Mouse (Mus musculus) heart, postnatal 10 days (tissue): ENCODE data around the gene Meis1. TPM values are rescaled to one million over a fixed set of nuclear protein-coding genes. Genes with fewer than 3 reads are reported as not detected.
A peak's percentile ranks its signal among the peaks of the same experiment; 100 is the strongest.

Experiments used
- DNase-seq, 2 experiments: peaks; one replicate each; pipeline ENCODE4 v3.0.0; 2021
- intact Hi-C: fragments of 180-260 bp; cut with DNase I; formaldehyde crosslinking; loops from one replicate; pipeline ENCODE4 v1.15.1; 2025
- total RNA-seq, 2 experiments: library from RNA; stranded (reverse); gene quantifications; 2 replicates each; pipeline ENCODE4 v1.2.3; 2021

Meis1 gene
- total RNA-seq, 2 experiments from 2014 or later = 26.9 to 44.1 TPM

DNA sequence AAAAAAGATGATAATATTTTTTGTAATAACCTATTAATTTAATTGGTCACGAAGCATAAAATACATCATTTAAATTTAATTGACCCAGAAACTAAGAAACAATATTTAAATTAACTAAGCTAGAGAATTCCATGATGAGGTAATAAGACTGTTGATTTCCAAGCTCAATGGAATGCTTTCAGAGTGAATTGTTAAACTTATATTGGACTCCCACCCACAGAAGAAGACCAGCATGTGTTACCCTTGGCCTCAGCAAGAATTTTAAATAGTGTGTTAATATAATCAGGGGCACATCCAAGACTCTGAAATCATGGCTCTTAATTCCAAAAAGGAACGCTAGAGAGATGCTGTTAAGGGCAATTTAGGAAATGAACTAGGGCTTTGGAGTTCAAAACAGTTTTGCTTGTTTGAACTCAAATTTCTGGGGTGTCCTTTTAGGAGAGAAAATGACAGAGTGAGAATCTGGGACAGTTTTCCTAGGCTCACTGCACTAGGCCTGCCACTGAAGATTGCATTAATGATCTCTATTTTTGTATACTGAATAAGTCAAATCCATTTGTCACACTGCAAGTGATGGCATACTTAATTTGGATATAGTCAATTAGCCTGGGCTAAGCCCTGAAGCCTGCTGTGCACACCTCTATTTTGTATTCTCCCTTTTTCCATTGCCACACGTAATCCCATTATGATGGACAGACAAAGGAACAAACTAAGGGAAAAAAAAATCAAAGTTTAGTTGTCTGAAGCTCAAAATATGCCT lies 135.9 kb downstream of the Meis1 start:
- intact Hi-C loops = no loop called here
- no peak for DNase-seq

DNA sequence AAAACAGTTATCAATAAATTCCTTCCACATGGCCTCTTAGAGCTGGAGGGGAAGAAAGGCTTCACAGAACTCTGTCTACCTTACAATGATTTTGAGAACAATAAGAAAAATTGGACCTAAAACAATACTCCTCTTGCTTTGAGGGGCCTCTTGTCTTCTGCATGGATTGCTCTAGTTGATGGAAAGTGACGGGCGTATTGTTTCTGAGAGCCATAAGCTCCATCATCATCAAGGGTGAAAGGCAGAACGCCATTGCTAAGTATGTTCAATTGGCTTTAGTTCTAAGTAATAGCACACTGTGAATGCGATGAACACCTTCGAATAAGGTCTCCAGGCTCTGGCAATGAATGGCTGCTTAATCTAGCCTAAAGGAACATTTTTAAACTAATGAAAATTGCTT lies 136.5 kb downstream of the Meis1 start:
- DNase-seq = no peak
- intact Hi-C loops = no loop called here

DNA sequence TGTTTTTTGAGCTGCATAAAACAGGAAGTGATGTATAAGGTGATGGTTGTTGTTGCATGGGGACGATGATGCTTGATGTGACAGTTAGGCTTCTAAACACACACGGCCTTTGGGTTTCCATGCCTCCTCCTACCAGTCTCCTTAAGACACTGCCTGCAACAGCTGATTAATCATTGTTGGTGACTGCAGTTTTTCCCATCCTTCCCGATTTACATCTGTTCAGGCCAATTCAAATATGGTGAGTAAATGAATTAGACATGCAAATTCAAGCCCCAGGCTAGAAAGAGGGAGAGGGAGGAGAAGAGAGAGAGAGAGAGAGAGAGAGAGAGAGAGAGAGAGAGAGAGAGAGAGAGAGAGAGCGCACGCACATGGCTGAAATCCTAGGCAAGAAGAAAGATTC lies 138.0 kb downstream of the Meis1 start:
- intact Hi-C loops = no loop called here

DNA sequence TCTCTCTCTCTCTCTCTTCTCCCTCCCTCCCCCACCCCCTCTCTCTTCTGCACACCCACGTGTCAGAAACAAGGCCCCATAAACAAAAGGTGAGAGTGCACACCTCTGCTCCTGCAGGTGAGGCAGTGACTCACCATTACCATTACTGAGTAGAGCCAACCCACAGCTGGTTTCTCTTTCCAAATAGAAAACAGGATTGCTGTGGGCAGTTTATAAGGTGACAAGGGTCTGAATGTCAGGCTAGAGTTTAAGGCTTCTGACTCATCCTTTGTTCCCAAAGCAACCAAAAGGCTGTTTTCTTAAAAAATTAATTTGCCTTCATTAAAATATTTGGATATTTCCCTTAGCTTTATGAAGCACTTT lies 139.3 kb downstream of the Meis1 start:
- intact Hi-C loops = loop anchor here (5.0 to 10.0 kb wide), 5 partner anchors 78 to 1415 kb away; no protein-coding TSS in a partner anchor
- DNase-seq = no peak

More for the DNA sequence above, 138.0 kb downstream of the Meis1 start:
- no peak for DNase-seq

DNA sequence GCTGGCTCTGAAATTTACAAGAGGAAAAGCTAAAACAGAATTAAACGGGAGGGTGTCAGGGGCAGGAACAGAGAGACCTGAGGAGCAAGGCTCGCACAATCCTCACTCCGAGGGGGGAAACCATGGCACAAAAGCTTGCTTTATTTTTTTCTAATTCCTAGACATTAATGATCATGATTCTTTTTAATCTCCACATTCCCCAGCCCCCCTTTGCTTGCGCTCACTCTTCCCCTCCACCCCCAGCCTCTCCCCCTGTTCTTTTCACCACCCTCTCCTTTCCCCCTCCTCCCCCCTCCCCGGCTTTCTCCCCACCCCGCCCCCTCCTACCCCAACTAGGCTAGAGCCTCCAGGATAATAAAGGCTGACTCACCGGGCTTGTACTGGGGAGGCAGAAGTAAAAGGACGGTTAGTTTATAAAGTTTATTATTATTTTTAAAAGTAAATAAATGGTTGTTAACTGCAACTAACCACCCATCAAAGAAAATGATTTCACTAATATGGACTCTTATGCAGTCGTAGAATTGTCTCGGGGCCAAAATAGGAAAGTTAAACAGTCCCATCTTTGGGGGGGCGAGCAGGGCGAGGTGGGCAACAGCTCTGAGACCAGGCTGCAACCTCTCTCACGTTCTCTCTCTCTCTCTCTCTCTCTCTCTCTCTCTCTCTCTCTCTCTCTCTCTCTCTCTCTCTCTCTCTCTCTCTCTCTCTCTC lies 139.9 kb downstream of the Meis1 start:
- intact Hi-C loops = loop anchor here (1.0 to 10.0 kb wide), 6 partner anchors 78 to 1414 kb away; partner anchors contain the start of gene Meis1

DNA sequence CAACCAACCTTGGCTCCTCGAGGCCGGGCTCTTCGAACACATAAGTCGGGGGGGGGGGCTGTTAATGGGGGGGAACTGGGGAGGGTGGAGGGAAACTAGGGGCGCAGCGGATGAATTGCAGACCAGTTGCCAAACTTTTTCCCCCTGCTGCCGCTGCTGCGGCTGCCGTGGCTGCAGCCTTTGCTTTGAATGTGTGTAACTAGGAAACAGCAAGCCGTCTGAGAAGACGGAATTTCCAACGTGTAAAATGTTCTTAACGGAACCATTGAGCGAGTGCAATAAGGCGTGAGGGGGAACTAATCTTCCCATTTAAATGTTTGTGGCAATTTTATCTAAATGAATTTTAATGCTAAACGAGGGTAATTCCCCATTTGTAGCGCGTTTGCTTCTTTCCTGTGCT lies 140.8 kb downstream of the Meis1 start:
- peak; percentile 52 to 53 for DNase-seq
- intact Hi-C loops = loop anchor here (1.0 to 10.0 kb wide), 6 partner anchors 79 to 1413 kb away; partner anchors contain the start of gene Meis1

More for the DNA sequence above, 139.9 kb downstream of the Meis1 start:
- peak in 1 of 2 experiments; percentile 15 for DNase-seq

DNA sequence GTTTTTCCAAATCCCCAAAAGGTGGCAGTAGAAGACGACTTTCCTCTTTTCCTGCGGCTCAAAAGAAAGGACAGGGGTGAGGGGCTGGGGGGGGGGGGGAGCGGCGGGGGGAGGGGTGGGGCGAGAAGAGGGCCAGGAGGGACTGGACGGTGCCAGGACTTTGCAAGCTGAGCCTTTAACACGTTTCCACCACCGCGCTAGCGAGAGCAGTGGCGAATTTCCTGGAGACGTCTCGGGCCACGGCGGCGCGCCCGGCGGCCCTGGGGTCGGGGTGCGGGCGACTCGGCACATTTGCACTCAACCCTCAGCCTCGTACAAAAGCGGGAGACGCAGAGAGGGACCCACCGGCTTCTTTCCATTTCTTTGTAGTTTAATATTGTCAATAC lies 141.2 kb downstream of the Meis1 start:
- DNase-seq = peak; percentile 81 to 84
- intact Hi-C loops = loop anchor here (1.0 to 10.0 kb wide), 8 partner anchors 80 to 1413 kb away; partner anchors contain the start of gene Meis1

DNA sequence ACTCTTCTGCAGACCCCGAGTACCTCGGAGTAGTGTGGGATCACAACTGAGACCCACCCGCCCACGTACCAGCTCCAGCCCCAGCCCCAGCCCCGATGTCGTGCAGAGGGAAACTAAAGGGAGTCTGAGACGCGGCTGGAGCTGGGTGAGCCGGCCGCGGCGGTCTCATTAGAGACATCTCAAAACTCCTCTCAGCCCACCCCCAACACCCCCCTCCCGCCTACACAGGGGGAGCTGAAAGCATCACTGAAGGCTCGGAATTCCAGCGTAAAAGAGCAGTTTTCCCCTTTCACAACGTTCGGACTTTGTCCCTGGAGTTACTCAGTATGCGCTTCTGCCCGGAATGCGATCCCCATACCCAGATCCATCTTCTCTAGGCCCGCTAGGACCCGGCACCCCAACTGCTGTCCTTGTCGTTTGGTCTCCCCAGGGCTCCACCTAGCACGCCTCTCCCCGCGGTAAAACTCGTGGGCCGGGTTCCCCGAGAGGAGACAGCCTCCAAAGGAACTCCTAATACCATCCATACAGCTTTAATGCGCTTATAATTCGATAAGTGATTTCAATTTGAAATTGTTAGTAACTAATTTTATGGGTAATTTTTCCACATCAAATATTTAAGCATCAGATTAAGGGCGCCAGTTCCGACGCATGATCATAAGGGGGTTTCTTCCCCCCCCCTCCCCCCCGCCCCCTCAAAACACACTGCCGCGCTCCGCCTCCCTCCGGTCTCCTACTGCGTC lies 141.7 kb downstream of the Meis1 start:
- peak; percentile 53 to 55 for DNase-seq
- intact Hi-C loops = loop anchor here (1.0 to 10.0 kb wide), 7 partner anchors 80 to 1412 kb away; no protein-coding TSS in a partner anchor

DNA sequence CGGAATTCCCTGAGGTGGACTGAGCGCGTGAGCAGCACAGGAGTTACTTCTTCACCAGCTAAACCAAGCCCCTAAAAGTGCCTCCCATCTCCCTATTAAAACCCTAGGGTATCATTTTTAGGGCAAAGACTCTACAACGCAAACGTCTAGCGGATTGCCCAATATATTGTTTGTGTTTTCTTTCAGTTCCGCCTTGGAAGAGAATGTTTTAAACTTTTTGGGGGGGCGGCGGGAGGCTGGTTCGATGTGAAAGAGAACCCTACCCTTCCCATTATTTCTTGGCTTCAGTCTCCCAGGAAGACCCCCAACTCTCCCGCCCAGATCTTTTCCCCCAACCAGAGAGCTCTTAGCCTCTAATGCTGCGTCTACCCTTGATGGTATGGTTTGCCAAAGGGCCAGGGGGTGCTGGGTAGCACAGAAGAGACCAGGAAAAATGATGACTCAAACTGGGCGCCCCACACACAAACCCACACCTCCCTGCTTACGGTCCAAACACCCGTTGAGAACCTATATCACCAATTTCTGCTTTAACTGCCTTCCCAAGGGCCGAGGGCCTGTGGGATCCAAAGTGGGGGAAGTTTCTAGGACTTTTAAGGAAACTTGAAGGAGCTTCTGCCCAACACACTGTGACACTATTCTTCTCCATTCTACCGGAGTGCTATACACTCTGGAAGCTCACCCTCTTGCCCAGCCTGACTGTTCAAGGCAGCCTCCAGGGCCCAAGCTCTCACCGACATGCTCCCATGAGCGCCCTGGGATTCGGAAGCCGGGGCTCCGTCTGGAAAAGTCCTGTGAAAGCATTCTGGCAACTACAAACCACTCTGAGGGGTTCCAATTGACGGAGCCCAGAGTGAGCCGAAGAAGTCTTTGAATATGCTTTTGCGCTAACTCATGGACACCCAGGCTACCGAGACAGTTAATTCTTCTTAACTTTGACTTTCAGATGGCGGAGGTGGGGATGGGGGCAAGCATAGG lies 142.6 kb downstream of the Meis1 start:
- DNase-seq = peak in 1 of 2 experiments; percentile 40
- intact Hi-C loops = loop anchor here (5.0 to 10.0 kb wide), 5 partner anchors 81 to 1411 kb away; no protein-coding TSS in a partner anchor

DNA sequence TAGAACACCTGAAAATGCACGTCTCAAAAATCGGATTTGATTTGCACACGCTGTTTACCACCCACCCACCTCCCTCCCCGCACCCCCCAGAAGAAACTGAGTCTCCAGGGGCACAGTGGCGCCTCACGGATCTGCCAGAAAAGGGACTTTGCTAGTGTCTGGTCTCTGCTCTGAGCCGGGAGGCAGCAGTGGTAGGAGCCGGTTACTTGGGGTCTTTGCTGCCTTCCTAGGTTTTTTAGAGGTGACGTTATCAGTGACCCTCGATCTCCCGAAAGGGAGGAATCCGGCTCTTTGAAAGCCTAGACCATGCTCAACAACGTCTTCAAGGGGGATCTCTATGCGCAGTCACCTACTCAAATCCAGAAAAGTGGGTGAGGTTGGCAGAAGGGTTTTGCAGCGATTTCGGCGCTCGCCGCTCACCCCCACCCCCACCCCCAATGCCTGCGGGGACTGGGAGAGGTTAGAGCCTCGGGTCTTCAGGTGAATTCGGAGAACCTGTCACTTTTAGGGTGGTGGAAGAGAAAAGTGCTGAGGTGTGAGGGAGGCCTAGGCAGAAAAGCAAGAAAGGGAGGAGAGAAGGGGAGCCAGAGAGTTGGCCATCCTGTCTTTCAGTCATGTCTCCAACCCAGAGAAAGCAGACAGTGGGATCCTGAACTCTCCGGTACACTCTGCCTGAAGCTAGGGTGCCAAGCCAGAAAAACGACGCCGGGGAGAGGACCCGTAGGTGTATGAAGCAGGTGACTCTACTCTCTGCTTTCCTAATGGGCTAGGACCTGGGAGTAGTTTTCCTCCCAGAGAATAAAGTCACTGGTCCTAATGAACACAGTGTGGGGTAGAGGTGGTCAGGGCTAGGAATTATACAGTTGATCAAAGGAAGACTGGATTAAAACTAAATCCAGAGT lies 143.5 kb downstream of the Meis1 start:
- DNase-seq = peak in 1 of 2 experiments; percentile 22

DNA sequence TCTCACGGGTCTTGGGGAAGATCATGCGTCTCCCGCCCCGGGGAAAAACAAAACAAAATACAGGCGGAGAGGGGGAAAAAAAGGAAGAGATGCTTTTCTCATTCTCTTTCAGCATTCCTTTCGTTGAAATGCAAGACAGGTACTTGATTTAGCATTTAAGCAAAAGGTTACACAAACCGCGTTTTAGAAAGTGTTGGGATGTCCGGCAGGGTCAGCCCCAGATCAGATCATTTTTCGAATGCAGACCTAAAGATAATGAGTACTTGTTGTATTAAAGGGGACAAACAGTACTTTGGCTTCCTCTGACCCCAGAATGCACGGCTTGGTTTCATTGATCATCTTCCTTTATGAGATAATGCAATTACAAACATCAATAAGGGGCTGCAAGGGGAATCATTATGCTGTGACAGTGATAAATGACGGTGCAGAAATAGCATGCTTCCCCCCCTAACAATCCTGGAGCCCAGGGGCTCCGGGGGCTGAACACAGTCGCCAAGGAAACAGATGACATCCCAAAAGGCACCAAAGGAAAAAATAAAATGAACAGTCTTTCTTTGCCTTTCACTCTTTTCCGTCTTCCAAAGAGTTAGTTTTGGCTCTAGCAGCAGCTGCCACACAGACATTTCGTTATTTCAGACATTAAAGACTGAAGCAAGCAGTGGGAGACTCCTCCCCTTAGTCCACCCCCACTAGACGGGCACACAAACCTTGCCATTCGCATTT lies 144.3 kb downstream of the Meis1 start:
- peak in 1 of 2 experiments; percentile 21 for DNase-seq
- intact Hi-C loops = loop anchor here (5.0 to 10.0 kb wide), 6 partner anchors 670 to 1592 kb away; no protein-coding TSS in a partner anchor

More for the DNA sequence above, 143.5 kb downstream of the Meis1 start:
- intact Hi-C loops = loop anchor here (5.0 to 10.0 kb wide), 5 partner anchors 82 to 1410 kb away; no protein-coding TSS in a partner anchor

DNA sequence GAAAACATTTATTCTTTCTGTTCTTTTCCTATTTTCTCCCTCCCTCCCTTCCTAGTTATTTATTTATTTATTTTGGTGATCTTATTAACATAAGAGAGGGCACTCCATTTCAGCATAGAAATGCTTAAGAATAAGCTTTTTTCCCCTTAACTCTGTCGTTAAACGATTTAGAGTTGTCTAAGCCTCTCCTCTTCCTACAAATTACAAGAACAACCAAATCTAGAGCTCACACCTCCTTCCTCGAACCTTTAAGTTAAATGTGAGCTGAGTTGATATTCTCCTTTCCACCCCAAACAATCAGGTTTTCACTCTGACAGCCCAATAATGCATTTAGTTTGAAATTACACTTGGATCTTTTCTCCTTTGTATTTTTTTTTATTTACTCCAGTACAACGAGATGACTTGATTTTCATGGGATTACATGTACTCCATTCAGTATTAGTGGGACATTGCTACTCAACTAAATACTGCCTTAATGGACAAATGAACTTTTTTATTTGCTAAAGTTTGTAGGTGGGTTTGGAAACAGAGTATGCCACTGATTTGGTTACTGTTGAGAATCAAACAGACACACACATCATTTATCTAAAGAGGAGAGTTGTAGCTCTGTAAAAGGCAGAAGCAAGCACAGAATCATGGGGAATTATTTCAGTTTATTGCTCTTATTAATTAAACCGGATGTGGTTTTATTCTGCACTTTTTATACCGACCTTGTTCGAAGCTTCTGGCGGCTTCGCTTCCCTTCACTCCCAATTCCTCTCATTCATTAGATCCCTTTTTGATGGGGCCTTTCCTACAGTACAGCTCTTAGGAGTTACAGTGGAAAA lies 145.1 kb downstream of the Meis1 start:
- DNase-seq = peak in 1 of 2 experiments; percentile 31
- intact Hi-C loops = loop anchor here (5.0 to 10.0 kb wide), 6 partner anchors 671 to 1591 kb away; no protein-coding TSS in a partner anchor

DNA sequence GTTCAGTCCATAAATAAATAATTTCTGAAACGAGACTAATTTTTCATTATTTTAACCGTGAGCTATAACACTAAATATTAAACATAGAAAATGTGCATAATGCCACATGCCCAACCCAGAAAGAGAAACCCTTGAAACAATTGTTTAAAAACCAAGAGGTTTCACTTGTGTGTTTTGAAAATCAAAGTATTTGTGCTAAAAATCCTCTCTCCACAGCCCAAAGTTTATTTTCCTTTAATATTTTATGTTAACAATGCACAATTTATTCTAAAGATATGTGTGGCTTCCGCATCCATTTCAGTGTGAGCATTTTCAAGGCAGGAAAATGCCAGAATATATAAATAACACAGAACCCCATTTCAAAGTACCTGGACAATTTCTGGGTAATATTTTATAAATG lies 146.0 kb downstream of the Meis1 start:
- intact Hi-C loops = loop anchor here (5.0 to 10.0 kb wide), 6 partner anchors 672 to 1590 kb away; no protein-coding TSS in a partner anchor
- DNase-seq = no peak

DNA sequence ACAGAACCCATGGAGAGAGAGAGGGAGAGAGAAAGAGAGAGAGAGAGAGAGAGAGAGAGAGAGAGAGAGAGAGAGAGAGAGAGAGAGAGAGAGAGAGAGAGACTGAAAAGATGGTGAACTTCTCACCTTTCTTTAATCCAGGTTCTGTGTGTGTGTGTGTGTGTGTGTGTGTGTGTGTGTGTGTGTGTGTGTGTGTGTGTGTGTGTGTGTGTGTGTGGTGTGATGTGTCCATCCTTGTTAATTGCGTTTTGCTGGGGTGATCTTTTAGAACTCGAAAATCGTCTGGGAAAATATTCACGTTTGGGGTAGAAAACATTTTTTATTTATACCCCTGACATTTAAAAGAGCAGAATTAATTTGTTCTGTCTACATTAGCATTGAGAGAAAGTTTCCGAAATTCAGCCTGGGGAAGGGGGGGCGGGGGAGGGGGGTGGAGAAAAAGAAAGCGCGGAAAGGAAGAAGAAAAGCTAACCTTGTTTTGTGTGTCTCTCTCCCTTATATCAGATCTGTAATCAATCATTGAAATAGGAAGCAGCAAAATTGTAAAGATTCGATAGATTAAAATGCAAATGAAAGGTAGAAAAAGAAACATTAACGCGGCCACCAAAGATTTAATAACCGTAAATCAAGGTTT lies 146.6 kb downstream of the Meis1 start:
- intact Hi-C loops = loop anchor here (5.0 to 10.0 kb wide), 6 partner anchors 673 to 1590 kb away; no protein-coding TSS in a partner anchor

DNA sequence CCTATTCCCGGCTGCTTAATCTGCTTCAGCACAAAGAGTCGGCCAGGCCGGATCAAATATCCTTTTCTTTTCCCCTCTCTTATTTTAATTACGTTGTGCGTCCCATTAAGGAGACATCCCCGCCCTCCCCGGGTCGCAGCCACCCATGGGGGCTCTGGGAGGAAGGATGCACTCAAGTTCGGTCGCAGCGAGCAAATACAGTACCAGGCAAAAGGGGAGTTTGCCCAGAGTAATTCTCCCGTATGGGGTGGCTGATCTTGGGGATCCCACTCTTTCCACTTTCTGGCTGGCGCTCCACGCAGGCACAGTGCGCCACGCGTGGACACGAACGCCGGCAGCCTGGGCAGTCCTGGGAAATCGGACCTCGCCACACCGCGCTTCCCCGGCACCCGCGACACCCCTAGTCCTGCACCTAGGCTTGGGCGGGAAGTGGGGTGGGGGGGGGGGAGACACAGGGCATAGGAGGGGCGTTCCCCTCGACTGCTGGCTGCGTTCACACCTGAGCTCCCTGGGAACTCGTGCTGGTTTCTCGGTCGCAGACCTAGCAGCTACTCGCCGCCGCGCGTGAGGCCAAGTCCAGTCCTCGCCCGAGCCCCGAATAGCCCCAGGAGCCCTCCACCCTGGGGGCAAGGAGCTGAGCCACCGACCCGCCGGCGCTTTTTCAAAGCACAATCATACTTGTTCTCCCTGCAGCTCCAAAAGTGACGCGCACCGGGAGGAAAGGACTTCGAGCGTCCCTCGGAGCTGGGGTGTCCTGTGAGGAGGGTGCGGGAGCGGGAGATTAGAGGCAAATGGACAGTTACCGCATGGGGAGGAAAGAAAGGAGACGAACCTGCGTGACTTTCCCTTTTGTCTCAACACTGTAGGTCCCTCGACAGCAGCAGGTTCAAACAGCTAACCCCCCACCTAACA lies 147.4 kb downstream of the Meis1 start:
- peak; percentile 41 to 45 for DNase-seq
- intact Hi-C loops = loop anchor here (5.0 to 10.0 kb wide), 6 partner anchors 673 to 1589 kb away; no protein-coding TSS in a partner anchor

More for the DNA sequence above, 146.6 kb downstream of the Meis1 start:
- no peak for DNase-seq
